Mouse (Mus musculus) lung, postnatal 0 days (tissue): ENCODE results near the gene M1ap. TPM values are rescaled to one million over a fixed set of nuclear protein-coding genes. Genes with fewer than 3 reads are reported as not detected.

ENCODE experiments used
- ATAC-seq: fragments of 200-750 bp; cut with Nextera tagmentation; 2 replicates; pipeline ENCODE4 v1.8.0; 2017; ENCODE audit warnings: moderate library complexity
- DNase-seq: peaks from one replicate; pipeline ENCODE4 v3.0.0-alpha.2; 2016; ENCODE audit warnings: low spot score
- H3K27ac ChIP-seq: fragments of 300-500 bp; sonication (generic); 2 replicates; pipeline ENCODE4 v1.5.1; 2014; ENCODE audit warnings: antibody characterized with exemption, mild to moderate bottlenecking, low read length, mixed read lengths
- H3K27me3 ChIP-seq: fragments of 300-500 bp; sonication (generic); replicated peaks from 2 replicates; pipeline ENCODE4 v1.6.1; 2014; ENCODE audit warnings: low read length, mixed read lengths; ENCODE audit not compliant: insufficient read depth
- H3K36me3 ChIP-seq: fragments of 300-500 bp; sonication (generic); 2 replicates; pipeline ENCODE4 v1.6.1; 2014; ENCODE audit warnings: low read length, mixed read lengths; ENCODE audit not compliant: insufficient read depth
- H3K4me1 ChIP-seq: fragments of 300-500 bp; sonication (generic); 2 replicates; pipeline ENCODE4 v1.6.1; 2014; ENCODE audit warnings: antibody characterized with exemption, low read depth, low read length, mixed read lengths; ENCODE audit not compliant: insufficient read depth
- H3K4me2 ChIP-seq: fragments of 300-500 bp; sonication (generic); replicated peaks from 2 replicates; pipeline ENCODE4 v1.6.1; 2014; ENCODE audit warnings: low read depth, mild to moderate bottlenecking, low read length, moderate library complexity, mixed read lengths
- H3K4me3 ChIP-seq: fragments of 300-500 bp; sonication (generic); 2 replicates; pipeline ENCODE4 v1.5.1; 2014; ENCODE audit warnings: low read depth, low read length
- H3K9ac ChIP-seq: fragments of 300-500 bp; sonication (generic); replicated peaks from 2 replicates; pipeline ENCODE4 v1.6.1; 2014; ENCODE audit warnings: low read depth, mild to moderate bottlenecking
- H3K9me3 ChIP-seq: fragments of 300-500 bp; sonication (generic); 2 replicates; pipeline ENCODE4 v1.6.1; 2016; ENCODE audit warnings: low read length, mixed read lengths
- CTCF ChIP-seq: IDR thresholded peaks from 2 replicates; pipeline ENCODE4 v1.5.1; 2016; ENCODE audit warnings: antibody characterized with exemption, mild to moderate bottlenecking
- EP300 ChIP-seq: IDR thresholded peaks from 2 replicates; pipeline ENCODE4 v1.6.1; 2016; ENCODE audit warnings: antibody characterized with exemption, mild to moderate bottlenecking, control low read depth
- WGBS: fragments of 180-500 bp; shearing (Covaris S2); extraction: QIAGEN DNeasy Blood & Tissue Kit; methylation state at CpG from one replicate; pipeline ENCODE4 v1.1.7; 2014; 5-methylcytosine and 5-hydroxymethylcytosine counted together
- polyA plus RNA-seq: library from polyadenylated mRNA; unstranded; fragments of >200 nt; fragmentation: Nextera tagmentation; extraction: Ambion mirVana; gene quantifications from 2 replicates; pipeline ENCODE4 v1.2.1, GENCODE M21; 2015

Gene M1ap
- polyA plus RNA-seq, 1 experiment from 2014 or later: 1.8 TPM

GRCm38 (mm10) chr6:83010010-83010409 is 63.3 kb downstream of the M1ap start:
- 25% methylated on average over 7 of the region's 7 CpGs for WGBS
- Histone ChIP-seq H3K36me3 (no peaks in the 10 kb centered on the region), H3K9me3 (no peaks in the 10 kb centered on the region), H3K27ac (no peak overlapping the region), H3K4me1 (peaks cover 4% of the 10 kb centered on the region; the same call in 1 of the 2 replicates), H3K4me3 (no peak overlapping the region), H3K27me3 (no peaks in the 10 kb centered on the region), H3K4me2 (no peak overlapping the region), H3K9ac (no peak overlapping the region)
- ATAC-seq: 0 out of 2 replicates have a peak, but pooled peaks have one; percentile 25
- TF ChIP-seq CTCF (no peak), EP300 (no peak)
- peak; percentile 28 for DNase-seq

- TF ChIP-seq CTCF: no peak
- TF ChIP-seq EP300: no peak
- Histone ChIP-seq H3K4me1 (no peaks in the 10 kb centered on the region), H3K4me3 (no peak overlapping the region), H3K36me3 (no peaks in the 10 kb centered on the region), H3K27me3 (no peaks in the 10 kb centered on the region), H3K9me3 (no peaks in the 10 kb centered on the region), H3K27ac (no peak overlapping the region), H3K4me2 (no peak overlapping the region), H3K9ac (no peak overlapping the region)
- no peak for DNase-seq
- 82% methylated on average over 7 of the region's 7 CpGs for WGBS
- no peak for ATAC-seq
Measured at GRCm38 (mm10) chr6:83011255-83011654, 64.6 kb downstream of the M1ap start.

- Histone ChIP-seq H3K4me1 (no peaks in the 10 kb centered on the region), H3K27me3 (no peaks in the 10 kb centered on the region), H3K36me3 (no peaks in the 10 kb centered on the region), H3K4me2 (no peak overlapping the region), H3K4me3 (no peak overlapping the region), H3K27ac (no peak overlapping the region), H3K9me3 (no peaks in the 10 kb centered on the region), H3K9ac (no peak overlapping the region)
- 76% methylated on average over 6 of the region's 6 CpGs for WGBS
- TF ChIP-seq CTCF (no peak), EP300 (no peak)
- ATAC-seq: no peak
- DNase-seq: no peak
Measured at GRCm38 (mm10) chr6:83011756-83012155, 65.1 kb downstream of the M1ap start.

- 67% methylated on average over 5 of the region's 5 CpGs for whole genome bisulfite sequencing
- no peak overlapping the region for H3K27ac ChIP-seq
- H3K4me3 ChIP-seq: no peak overlapping the region
- H3K4me2 ChIP-seq: no peak overlapping the region
- TF ChIP-seq EP300: no peak
- no peak for TF ChIP-seq CTCF
- H3K9ac ChIP-seq: no peak overlapping the region
- DNase-seq (no peak), ATAC-seq (no peak)
- no peaks in the 10 kb centered on the region for H3K36me3 ChIP-seq
- H3K4me1 ChIP-seq: no peaks in the 10 kb centered on the region
- no peaks in the 10 kb centered on the region for H3K9me3 ChIP-seq
- no peaks in the 10 kb centered on the region for H3K27me3 ChIP-seq
Measured at GRCm38 (mm10) chr6:83013444-83013843, 66.7 kb downstream of the M1ap start.

GRCm38 (mm10) chr6:83014482-83015466 is 68.1 kb downstream of the M1ap start:
- Histone ChIP-seq H3K4me3 (no peak overlapping the region), H3K36me3 (no peaks in the 10 kb centered on the region), H3K9ac (no peak overlapping the region), H3K4me1 (no peaks in the 10 kb centered on the region), H3K27ac (no peak overlapping the region), H3K27me3 (no peaks in the 10 kb centered on the region), H3K4me2 (no peak overlapping the region), H3K9me3 (no peaks in the 10 kb centered on the region)
- whole genome bisulfite sequencing: 61% methylated on average over 12 of the region's 12 CpGs
- peak; percentile 63 for ATAC-seq
- DNase-seq: peak; percentile 36
- TF ChIP-seq CTCF (no peak), EP300 (no peak)

- H3K36me3 ChIP-seq: no peaks in the 10 kb centered on the region
- TF ChIP-seq EP300 (no peak), CTCF (no peak)
- H3K27me3 ChIP-seq: no peaks in the 10 kb centered on the region
- H3K4me2 ChIP-seq: no peak overlapping the region
- DNase-seq: no peak
- H3K9me3 ChIP-seq: no peaks in the 10 kb centered on the region
- H3K27ac ChIP-seq: no peak overlapping the region
- H3K4me3 ChIP-seq: no peak overlapping the region
- ATAC-seq: no peak
- H3K4me1 ChIP-seq: no peaks in the 10 kb centered on the region
- WGBS: 92% methylated on average over 2 of the region's 2 CpGs
- H3K9ac ChIP-seq: no peak overlapping the region
Measured at GRCm38 (mm10) chr6:83015749-83016148, 69.0 kb downstream of the M1ap start.
